Comparison of ENCODE assay signal across 12 mouse cellular contexts in the genomic region with DNA sequence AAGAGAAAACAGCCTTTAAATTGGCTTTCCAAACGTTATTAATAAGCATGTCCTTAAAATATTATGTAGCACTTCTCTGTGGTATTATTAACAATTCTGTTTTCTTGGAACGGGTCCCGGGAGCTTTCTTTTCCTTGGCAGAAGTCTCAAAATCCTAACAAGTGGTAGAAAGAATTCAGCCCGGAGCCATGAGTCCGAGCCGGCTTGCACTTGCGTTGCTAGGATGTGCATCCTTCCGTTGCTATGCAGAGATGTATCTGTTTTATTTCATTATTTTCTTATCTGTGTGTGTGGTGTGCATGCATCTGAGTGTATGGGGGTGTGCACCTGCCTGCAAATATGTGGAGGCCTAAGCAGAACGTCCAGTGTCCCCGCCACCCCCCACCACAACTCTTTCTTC. TPM values are rescaled to one million over a fixed set of nuclear protein-coding genes. Genes with fewer than 3 reads are reported as not detected.
DNase-seq lines count a peak whose midpoint lies in the region; ATAC-seq and TF ChIP-seq lines count a peak whose summit lies in the region.
"Had no signal": no experiment of that assay in that cellular context is flagged by ENCODE, and none has a peak within 500 bp of the region (broad histone marks: within the 10 kb centered on the region; RNA-seq: fewer than 3 reads in every experiment).

No protein-coding gene starts in this region.

- no peak overlapping the region for H3K9ac ChIP-seq in intestine, embryonic 15.5 days
- H3K9ac ChIP-seq in intestine, postnatal 0 days (ENCODE audit: low read depth, low read length), result no peak overlapping the region
- H3K9ac ChIP-seq: embryonic facial prominence, embryonic 13.5 days; liver, embryonic 15.5 days had no signal

- DNase-seq in cerebellum, postnatal 14 days, result peak; percentile 33 to 44
- no peak for DNase-seq in cerebellum, adult 11 months
- peak; percentile 43 for DNase-seq in urinary bladder, postnatal 14 days (ENCODE audit: low spot score)
- DNase-seq in urinary bladder, adult 2 months (ENCODE audit: low spot score), result no peak
- DNase-seq: thymus, postnatal 14 days had no signal

- TF ChIP-seq CTCF in intestine, postnatal 0 days (IDR thresholded peaks at IDR 0.05; ENCODE audit: low read depth), result no peak

- no peak overlapping the region for H3K4me3 ChIP-seq in intestine, embryonic 15.5 days (replicated peaks)
- no peak overlapping the region for H3K4me3 ChIP-seq in intestine, postnatal 0 days (ENCODE audit: low read depth, low read length)
- H3K4me3 ChIP-seq: embryonic facial prominence, embryonic 13.5 days; liver, embryonic 15.5 days had no signal

- H3K27ac ChIP-seq in intestine, embryonic 15.5 days, result no peak overlapping the region
- no peak overlapping the region for H3K27ac ChIP-seq in intestine, postnatal 0 days (ENCODE audit: low read depth, low read length)
- H3K27ac ChIP-seq: embryonic facial prominence, embryonic 13.5 days; liver, embryonic 15.5 days had no signal

- no peaks in the 10 kb centered on the region for H3K9me3 ChIP-seq in intestine, embryonic 15.5 days
- H3K9me3 ChIP-seq in intestine, postnatal 0 days (ENCODE audit: control insufficient read depth), result no peaks in the 10 kb centered on the region
- H3K9me3 ChIP-seq: embryonic facial prominence, embryonic 13.5 days; liver, embryonic 15.5 days had no signal

- WGBS in intestine, embryonic 15.5 days, result 44% methylated on average over 10 of the region's 10 CpGs
- 46% methylated on average over 10 of the region's 10 CpGs for WGBS in intestine, postnatal 0 days

- no peaks in the 10 kb centered on the region for H3K27me3 ChIP-seq in intestine, embryonic 15.5 days (replicated peaks)
- H3K27me3 ChIP-seq in intestine, postnatal 0 days (replicated peaks; ENCODE audit: control insufficient read depth, insufficient read depth, low read length), result no peaks in the 10 kb centered on the region
- H3K27me3 ChIP-seq: embryonic facial prominence, embryonic 13.5 days; liver, embryonic 15.5 days had no signal

- H3K4me1 ChIP-seq in intestine, embryonic 15.5 days (replicated peaks), result no peaks in the 10 kb centered on the region
- no peaks in the 10 kb centered on the region for H3K4me1 ChIP-seq in intestine, postnatal 0 days (replicated peaks; ENCODE audit: control insufficient read depth, insufficient read depth, low read length)
- H3K4me1 ChIP-seq: liver, embryonic 15.5 days had no signal

- peak; percentile 36; the same call in 1 of the 2 replicates for ATAC-seq in intestine, embryonic 15.5 days
- ATAC-seq in intestine, postnatal 0 days, result no peak
- ATAC-seq in erythroid progenitor cell, adult 5-6 weeks (replicated peaks; ENCODE audit: low FRiP score, poor library complexity, severe bottlenecking), result no peak
- no peak for ATAC-seq in monocyte, adult 5-6 weeks (replicated peaks; ENCODE audit: insufficient number of reproducible peaks, low FRiP score, low TSS enrichment, poor library complexity, severe bottlenecking)
- ATAC-seq: activated CD4-positive, CD25-positive, alpha-beta regulatory T cell, adult 4 months had no signal

- no peak overlapping the region for H3K4me2 ChIP-seq in intestine, embryonic 15.5 days (replicated peaks)
- no peak overlapping the region for H3K4me2 ChIP-seq in intestine, postnatal 0 days (replicated peaks; ENCODE audit: low read depth)
- H3K4me2 ChIP-seq: embryonic facial prominence, embryonic 13.5 days; liver, embryonic 15.5 days had no signal

- no peaks in the 10 kb centered on the region for H3K36me3 ChIP-seq in intestine, embryonic 15.5 days
- H3K36me3 ChIP-seq in intestine, postnatal 0 days (ENCODE audit: control insufficient read depth, insufficient read depth), result no peaks in the 10 kb centered on the region
- H3K36me3 ChIP-seq: embryonic facial prominence, embryonic 13.5 days; liver, embryonic 15.5 days had no signal

RNA-seq across cellular contexts. Expression of a gene that starts 41.5 kb away (rescaled TPM):
- polyA plus RNA-seq in intestine, embryonic 15.5 days (2015; fragmentation: Nextera tagmentation; extraction: Ambion mirVana), result 9.4 and 9.9 TPM in 2 replicates
- polyA plus RNA-seq in intestine, postnatal 0 days (2015; fragmentation: Nextera tagmentation; extraction: Ambion mirVana), result 14.9 and 15.9 TPM in 2 replicates
- 52.6 and 56.8 TPM in 2 replicates for polyA plus RNA-seq in urinary bladder, adult 2 months (2012; rRNA removed)
- total RNA-seq in erythroid progenitor cell, adult 5-6 weeks (2015; ENCODE audit: low replicate concordance), result 18.7 and 21.0 TPM in 2 replicates
- 7.1 and 32.7 TPM in 2 replicates for total RNA-seq in erythroid progenitor cell, adult 5-6 weeks (2017; ENCODE audit: low replicate concordance)
- total RNA-seq in monocyte, adult 5-6 weeks (2017), result 17.8 to 20.7 TPM (median 20.6 TPM) in 3 replicates

Comparison
In these comparisons a context has a peak if more than half of its experiments do, and no peak if none do; other contexts are left out.
1. DNase-seq: peak in cerebellum, postnatal 14 days (2 of 2) and urinary bladder, postnatal 14 days (single experiment); none in cerebellum, adult 11 months (single experiment) and urinary bladder, adult 2 months (single experiment).